Mouse (Mus musculus) left cerebral cortex, postnatal 10 days (tissue): ENCODE results near the gene Gm5460. TPM values are rescaled to one million over a fixed set of nuclear protein-coding genes. Genes with fewer than 3 reads are reported as not detected.

Experiments used
- DNase-seq, 2 experiments: peaks; one replicate each; pipeline ENCODE4 v3.0.0; 2021 to 2022; ENCODE audit warnings: low spot score in 2 of 2, mixed read lengths in 1 of 2; ENCODE audit errors: extremely low spot score in 1 of 2
- intact Hi-C: fragments of 180-260 bp; cut with DNase I; formaldehyde crosslinking; loops from one replicate; pipeline ENCODE4 v1.15.1; 2025
- total RNA-seq, 2 experiments: library from RNA; stranded (reverse); gene quantifications; 2 replicates each; pipeline ENCODE4 v1.2.3; 2021

The Gm5460 gene
- total RNA-seq, result not detected

DNA sequence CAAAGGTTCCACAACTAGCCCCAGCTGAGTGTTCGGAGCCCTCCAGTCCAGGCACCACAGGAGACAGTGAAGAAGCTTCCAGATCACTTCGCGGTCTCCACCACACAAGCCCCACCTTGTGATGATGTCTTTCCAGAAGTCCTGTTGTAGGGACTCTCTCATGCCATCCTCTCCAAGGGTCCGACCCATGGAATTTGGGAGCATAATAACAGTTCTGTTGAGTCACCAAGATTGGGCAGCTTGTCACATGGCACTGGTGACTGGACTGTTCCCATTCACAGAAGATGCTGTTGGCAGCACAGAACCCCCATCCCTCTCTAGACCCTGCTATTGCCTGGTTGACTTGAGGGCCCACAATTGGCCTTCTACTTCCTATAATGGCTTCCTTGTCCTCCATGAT lies at the start of gene Gm5460:
Gene Gm5460 (plus strand): TSS at position 378 of the 400 bp plus-strand sequence.
- no peak for DNase-seq
- intact Hi-C loops, result no loop called here

DNA sequence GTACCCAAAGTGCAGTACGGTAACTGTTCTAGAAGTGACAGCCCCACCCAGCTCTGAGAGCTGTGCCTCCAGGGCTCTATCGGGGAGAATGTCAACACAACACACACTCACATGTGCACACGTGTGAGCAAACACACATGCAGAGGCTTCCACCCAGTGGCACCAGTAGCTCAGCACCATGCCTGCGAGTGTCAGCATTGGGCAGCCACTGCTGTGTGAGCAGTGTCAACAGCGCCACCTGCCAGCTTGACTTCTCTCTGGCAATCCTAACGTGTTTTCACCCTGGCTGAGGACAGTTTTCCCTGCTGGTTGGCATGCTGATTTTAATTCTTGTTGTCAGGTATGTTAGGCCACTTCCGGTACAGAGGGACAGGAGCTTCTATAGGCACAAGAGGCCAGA lies 43.9 kb upstream of the Gm5460 start:
- DNase-seq, result no peak
- intact Hi-C loops, result no loop called here

DNA sequence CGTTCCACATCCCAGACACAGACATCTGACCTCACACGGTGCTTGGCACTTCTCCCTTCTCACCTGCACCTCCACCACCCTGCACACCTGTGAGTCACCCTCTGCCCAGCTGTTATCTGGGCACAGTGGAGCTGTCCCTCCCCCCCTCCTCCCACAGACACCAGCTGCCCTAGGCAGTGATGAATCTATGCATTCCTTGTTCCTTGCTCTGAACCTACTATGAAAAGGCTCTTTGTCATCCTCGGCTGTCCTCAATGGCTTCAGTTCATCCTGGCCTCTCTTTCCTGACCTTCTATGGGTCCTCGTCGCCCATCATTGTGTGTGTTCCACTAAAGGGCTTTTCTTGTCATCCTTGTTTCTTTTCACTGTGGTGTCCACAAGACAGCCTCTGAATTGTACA lies 41.8 kb upstream of the Gm5460 start:
- peak in 1 of 2 experiments; percentile 13 for DNase-seq
- intact Hi-C loops, result no loop called here

DNA sequence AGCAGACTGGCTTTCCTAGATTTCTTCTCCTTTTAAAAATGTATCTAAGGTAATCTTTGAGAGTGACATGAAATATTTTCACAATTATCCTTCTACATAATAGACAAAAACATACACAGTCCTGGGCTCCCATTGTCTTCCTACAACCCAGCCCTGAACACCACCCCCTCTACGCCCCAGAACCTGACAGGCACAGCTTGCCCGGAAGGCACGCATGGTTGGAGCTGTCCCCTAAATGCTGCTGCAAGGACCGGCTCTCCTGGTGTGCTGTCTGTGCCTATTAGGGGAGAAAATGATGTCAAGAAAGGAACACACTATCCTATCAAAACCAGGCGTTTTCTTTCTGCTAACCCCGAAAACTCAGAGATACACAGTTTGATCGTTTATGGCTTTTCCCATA lies 38.8 kb upstream of the Gm5460 start:
- no peak for DNase-seq
- intact Hi-C loops, result no loop called here

DNA sequence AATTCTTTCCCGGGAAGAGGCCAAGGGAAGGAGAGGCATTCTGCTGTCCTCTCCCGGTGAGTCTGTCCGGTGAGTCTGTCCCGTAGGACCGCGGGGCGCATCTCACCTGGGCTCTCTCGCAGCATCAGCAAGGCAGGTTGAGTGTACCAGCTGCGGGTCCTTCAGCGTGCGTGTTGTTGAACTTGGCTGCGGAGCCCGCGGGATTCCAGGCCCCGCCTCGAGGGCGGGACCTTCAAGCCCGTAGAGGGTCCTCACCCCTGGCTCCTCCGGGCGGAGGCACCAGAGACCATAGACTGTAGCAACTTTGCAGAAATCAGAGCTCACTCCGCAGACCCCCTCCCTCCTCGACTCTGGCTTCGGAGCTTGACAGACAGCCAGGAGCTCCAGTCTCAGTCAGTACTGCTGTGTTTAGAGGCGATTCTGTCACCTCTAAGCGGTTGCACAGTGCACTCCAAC lies 37.9 kb upstream of the Gm5460 start, which contains the start of gene Zfp488:
Gene Zfp488 (minus strand): TSS at position 161 of the 456 bp plus-strand sequence.
- intact Hi-C loops, result no loop called here
- peak; percentile 8 to 56 for DNase-seq

DNA sequence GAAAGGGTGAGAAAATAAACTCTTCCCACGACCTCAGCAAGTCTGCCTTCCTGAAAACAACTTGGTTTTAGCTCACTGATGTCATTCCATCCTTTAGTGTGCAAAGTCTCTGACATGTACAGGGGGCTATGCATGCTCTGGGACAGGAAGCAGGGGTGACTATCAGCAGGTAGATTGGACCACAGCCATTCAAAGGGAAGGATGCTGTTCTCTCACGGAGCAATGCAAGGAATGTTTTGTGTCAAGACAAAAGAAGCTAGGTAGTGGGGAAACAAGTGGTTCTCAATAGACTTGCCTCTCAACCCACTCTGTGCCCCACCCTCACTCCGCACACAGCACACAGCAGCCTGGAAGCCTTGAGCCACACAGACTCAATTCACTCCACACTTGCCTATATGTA lies 27.4 kb upstream of the Gm5460 start:
- intact Hi-C loops, result no loop called here

DNA sequence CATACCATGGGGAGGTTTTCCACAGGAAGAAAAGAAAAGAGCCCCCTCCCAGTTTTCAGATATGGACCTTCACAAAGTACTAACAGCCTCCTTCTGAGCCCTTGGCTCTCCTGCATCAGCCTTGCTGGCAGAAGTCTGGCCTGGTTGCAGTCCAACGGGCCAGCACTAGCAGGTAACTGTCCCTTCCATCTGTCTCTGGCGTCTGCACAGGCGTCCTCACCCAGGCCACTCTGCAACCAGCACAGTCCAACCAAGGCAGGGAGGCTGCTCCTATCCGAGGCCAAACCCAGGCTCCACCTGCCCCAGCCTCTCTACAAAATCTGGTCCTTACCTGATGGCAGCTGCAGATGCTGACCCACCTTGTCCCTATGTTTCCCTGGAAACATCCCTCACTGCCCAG lies 24.6 kb upstream of the Gm5460 start:
- intact Hi-C loops, result no loop called here
- DNase-seq, result no peak

More for the DNA sequence above, 27.4 kb upstream of the Gm5460 start:
- no peak for DNase-seq

DNA sequence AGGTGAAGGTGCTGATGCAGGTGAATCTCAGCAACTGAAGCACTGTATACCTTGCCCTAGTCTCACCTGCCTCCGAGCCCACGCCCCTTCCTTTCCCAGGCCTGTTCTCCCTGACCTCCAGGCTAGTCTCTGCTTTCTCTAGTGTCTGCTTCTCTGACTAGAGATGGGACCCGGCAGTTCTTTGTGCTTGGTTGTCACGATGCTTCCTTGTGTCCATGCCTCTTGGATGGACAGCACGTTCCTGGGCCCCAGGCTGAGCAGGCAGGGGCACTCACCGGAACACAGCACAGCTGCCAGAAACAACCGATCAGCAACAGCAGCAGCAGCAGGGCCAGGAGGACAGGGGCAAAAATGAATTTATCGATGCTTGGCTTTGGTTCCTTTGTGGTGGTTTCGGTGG lies 23.5 kb upstream of the Gm5460 start:
- no peak for DNase-seq
- intact Hi-C loops, result no loop called here

DNA sequence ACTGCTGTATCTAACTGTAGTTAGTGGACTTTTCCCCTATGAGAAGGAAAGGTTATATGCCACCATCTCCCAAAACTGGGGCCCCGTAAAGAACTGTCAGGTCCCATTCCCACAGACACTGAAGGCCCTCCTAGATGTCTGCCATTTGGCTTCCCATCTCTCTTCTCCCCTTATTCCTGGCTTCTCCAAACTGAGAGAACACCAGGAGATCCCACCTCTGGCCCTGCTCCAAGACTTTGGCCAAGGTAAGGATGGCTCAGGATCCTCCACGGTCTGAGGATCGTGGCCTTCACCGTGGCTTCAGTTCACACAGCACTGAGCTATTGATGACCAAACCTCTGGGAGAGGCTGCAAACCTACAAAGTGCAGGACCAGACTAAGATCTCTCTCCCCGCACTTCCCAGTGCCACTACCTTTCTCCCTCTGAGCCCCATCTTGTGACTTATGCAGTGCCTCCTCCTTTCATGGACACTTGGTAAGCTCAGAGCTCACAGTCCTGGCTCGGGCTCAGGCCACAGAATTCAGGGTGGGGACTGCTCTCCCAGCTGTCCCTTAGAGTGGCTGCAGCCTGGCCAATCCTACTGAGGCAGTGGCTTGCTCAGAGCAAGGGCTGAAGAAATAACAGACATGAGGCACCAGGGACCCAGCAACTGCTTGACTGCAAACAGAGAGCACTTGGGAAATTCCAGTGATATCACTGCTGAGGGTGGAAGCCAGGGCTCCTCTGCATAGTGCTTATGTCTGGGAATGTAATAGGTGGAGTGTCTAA lies 22.9 kb upstream of the Gm5460 start:
- intact Hi-C loops, result no loop called here
- DNase-seq, result no peak

DNA sequence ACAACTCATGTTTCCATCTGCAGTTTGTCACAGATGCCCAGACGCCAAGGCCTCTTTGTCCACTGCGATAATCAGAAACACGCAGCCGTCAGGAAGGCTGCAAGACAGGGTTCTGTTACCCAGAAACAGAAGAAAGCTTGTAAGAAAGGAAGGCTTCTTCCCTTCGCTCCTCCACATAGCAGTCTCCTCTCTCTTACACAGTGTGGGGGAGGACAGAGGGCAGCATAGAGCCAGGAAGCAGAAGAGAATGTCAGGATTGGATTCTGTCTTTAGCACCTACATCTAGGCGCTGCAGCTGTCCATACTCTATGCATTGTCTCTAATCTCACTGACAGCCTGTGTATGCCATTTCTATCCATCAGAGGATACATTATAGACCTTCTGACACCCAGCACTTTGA lies 19.1 kb upstream of the Gm5460 start:
- intact Hi-C loops, result no loop called here
- DNase-seq, result no peak

DNA sequence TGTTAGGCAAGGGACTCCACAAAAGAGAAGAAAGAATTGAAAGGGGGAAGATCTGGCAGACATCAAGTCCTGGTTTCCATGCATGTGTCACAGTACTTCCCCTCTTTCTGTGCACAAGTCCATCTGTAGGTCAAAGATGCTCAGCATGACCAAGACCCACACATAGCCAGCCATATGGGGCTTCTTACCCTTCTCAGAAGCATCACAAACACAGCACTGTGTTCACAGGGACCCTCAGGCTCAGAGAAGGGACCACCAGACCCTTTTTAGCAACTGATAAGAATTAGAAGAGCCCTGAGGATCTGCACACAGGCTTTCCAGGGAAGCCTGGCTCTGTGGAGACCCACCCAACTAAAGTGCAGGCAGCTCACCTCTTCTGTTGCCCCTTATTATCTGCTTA lies 16.5 kb upstream of the Gm5460 start:
- no peak for DNase-seq
- intact Hi-C loops, result no loop called here

DNA sequence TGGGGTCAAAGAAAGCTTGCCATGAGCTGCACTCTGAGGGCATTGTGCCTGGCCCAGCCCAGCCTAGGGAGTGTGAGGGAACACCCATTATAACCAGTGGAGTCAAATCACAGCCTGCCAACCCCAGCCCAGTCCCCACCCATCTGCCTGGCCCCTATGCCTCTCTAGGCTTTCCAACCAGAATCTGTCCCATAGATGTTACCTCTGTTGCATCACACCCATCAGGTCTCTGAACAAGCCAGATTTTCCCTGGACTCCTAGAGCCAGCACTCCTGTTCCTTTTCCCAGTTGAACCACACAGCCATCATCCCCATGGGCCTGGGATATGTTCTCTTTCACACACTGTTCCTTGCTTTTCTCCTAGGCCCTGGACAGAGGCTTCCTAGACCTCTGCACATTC lies 15.1 kb upstream of the Gm5460 start:
- intact Hi-C loops, result no loop called here
- DNase-seq, result no peak

DNA sequence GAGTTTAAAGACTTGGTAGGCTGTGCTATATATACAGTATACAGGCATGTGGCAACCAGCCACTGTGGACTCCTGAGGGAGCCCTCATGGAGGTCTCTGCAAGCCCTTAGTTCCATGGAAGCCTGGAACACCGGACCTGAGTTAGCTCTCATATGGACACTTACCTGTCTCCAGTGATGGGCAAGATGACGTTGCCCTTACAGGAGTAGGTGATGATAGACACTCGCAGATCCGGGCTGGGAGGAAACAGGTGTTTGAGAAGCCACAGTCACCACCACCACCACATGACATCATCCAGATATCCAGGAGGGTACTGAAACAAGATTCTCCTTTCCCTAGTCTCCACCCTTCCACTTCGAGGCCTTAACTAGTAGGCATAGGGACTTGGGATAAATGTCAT lies 14.2 kb upstream of the Gm5460 start:
- no peak for DNase-seq
- intact Hi-C loops, result no loop called here

DNA sequence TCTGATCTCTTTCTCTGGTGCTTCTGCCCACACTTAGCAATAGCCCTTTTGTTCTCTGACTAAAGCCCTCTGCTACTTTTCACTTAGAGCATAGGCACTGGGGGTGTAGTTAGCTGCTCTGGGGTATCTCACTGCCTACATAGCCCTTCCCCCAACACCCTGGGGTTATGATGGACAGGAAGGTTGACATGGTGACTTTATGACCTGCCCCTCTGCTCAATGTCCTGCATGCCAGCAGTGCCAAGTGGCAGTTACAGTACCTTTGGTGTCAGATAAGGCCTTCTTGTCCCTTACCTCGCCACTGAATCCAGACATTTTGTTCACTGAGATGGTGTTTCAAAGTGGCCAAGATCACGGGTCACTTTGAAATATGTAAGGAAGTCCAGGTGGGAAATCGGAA lies 1.5 kb upstream of the Gm5460 start, which contains the start of gene Gm30083:
Gene Gm30083 (minus strand): TSS at position 120 of the 400 bp plus-strand sequence.
- intact Hi-C loops, result no loop called here
- DNase-seq, result no peak

DNA sequence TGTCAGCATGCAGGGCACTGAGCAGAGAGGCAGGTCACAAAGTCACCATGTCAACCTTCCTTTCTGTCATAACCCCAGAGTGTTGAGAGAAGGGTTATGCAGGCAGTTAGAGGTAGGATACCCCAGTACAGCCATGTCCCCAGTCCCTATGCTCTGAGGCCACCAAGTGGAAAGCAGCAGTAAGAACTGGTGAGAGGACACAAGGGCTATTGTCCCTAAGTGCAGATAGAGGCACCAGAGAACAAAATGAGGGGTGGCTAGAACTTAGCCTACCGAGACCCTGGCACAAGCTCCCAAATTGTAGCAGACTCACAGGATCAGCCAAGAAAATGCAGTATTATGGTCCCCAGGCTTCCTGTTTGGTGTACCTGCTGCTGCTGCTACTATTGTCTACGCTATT lies 380 bp downstream of the Gm5460 start:
- intact Hi-C loops, result no loop called here
- no peak for DNase-seq

DNA sequence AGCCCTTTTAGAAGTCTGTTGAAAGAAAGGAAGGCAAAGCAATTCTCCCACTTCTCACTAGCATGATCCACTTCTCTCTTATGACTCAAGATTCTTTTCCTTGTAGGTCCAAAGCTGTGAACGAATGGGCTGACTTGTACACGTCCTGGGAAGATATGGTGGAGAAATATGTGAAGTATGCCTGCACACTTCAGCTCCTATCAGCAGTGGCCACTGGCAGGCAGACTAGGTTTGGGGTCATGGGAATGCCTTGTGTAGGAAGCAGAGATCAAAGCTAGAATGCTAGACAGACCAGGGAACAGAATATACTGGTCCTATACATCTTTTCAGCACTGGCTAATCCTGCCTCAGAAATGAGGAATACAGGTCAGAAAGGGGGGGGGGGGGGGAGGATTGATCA lies 10.2 kb downstream of the Gm5460 start:
- DNase-seq, result no peak
- intact Hi-C loops, result no loop called here

DNA sequence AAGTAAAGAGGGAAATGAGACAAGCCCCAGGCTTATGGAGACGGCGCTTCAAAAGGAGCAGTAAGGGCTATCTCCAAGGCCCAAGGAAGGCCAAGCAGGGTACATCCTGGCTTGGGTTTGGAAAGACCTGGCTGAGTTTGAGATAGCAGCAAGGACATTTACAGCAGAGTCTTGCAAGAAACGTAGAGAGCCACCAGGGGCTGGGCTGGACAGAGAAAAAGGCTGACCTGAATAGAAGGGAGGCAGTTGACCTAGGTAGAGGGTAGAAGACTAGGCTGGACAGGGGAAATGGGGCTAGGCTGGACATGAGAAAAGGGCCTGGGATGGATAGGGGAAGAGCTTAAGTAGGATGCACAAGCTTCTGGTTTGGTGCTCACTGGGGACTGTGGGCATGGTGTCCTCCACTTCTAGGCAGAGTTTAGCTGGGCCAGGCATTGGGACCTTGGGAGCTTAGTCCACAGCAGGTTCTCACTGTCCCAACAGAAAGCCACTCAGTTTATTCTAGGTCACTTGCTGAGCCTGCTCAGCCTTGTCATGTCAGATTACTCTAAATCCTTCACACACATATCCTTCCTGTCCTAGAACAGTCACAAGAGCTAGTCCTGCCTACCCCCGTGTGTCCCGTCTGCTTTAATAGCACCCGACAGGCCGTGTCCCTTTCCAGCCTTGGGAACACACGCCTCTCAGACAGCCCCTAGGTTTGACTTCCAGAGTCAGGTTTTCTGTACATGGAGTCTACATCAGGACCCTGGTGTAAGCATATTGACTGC lies 17.5 kb downstream of the Gm5460 start:
- DNase-seq, result no peak
- intact Hi-C loops, result no loop called here

DNA sequence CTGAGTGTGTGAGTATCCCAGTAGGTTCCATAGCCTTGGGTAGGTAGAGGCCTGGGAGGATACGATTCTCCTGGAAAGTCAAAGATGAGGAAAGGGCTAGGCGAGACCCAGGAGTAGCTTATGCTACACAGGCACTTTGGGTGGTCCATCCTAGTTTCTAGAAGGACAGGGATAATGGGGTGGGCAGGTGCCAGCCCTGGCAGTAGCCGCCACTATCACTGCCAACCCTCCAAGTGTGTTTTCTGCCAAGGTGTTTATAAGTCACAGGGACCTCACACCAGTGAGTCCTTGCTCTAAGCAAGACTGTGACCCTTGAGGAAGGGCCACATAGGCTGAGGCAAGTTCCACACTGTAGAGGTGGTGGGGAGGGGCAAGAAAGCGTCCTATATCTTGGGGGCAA lies 24.7 kb downstream of the Gm5460 start:
- intact Hi-C loops, result no loop called here
- no peak for DNase-seq

DNA sequence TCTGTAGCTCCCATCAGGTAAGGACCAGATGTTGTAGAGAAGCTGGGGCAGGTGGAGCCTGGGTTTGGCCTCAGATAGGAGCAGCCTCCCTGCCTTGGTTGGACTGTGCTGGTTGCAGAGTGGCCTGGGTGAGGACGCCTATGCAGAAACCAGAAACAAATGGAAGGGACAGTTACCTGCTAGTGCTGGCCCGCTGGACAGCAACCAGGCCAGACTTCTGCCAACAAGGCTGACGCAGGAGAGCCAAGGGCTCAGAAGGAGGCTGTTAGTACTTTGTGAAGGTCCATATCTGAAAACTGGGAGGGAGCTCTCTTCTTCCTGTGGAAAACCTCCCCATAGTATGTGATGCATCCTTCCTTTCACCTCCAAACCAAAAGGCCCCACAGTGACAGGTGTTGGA lies 26.8 kb downstream of the Gm5460 start:
- no peak for DNase-seq
- intact Hi-C loops, result no loop called here

DNA sequence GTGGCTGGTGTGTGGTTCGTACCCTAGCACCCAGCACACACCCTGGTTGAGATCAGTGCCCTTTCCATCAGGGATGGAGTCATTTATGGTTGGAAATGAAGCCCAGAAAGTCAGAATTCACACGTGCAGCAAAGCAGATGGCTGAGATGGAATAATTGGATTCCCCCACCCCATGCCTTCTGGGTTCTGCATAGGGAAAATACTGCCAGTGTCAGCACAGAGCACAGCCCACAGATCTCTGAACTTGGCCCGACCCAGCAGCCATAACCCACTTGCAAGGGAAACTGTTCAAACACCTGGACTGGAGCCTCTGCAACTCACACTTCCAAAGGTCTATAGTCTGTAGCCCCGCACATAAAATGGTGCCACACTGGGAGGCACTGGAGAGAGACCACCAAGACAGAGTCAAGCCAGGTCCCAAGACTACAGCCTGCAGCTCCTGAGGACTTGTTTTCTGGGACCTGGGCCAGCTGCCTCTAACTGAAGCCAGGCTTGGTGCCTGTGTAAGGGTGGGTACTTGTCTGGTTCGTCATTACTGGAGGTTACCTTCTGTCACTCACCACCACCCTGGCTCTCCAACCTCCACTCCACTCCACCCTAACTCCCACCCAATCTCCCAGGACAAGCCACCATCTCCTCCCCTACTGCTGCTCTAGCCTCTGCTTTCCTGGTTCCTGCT lies 33.7 kb downstream of the Gm5460 start:
- intact Hi-C loops, result no loop called here
- no peak for DNase-seq
